Mouse (Mus musculus): ENCODE data around the gene Acap3. TPM values are rescaled to one million over a fixed set of nuclear protein-coding genes. Genes with fewer than 3 reads are reported as not detected.

Gene Acap3
- polyA plus RNA-seq, 1 experiment, result 130 TPM

GRCm38 (mm10) chr4:155943534-155944249, 52.1 kb downstream of the Acap3 start, which contains the start of gene Ube2j2:
Gene Ube2j2 (plus strand): TSS chr4:155943831.
- TF ChIP-seq CTCF (IDR thresholded peaks at IDR 0.05; ENCODE audit: borderline replicate concordance, extremely low read depth, insufficient read depth, insufficient read length), result no peak
- peak; percentile 97 for TF ChIP-seq POLR2A (IDR thresholded peaks at IDR 0.05; ENCODE audit: borderline replicate concordance, extremely low read depth, insufficient read depth, insufficient read length, poor library complexity, severe bottlenecking)
- peak; percentile 99 for DNase-seq (ENCODE audit: low read depth)

- no peak for TF ChIP-seq POLR2A (IDR thresholded peaks at IDR 0.05; ENCODE audit: borderline replicate concordance, extremely low read depth, insufficient read depth, insufficient read length, poor library complexity, severe bottlenecking)
- TF ChIP-seq CTCF (IDR thresholded peaks at IDR 0.05; ENCODE audit: borderline replicate concordance, extremely low read depth, insufficient read depth, insufficient read length), result no peak
- DNase-seq (ENCODE audit: low read depth), result peak; percentile 9
Measured at GRCm38 (mm10) chr4:155944271-155944670, 52.6 kb downstream of the Acap3 start.

GRCm38 (mm10) chr4:155947094-155947493, 55.5 kb downstream of the Acap3 start:
- TF ChIP-seq CTCF (IDR thresholded peaks at IDR 0.05; ENCODE audit: borderline replicate concordance, extremely low read depth, insufficient read depth, insufficient read length) (no peak), POLR2A (IDR thresholded peaks at IDR 0.05; ENCODE audit: borderline replicate concordance, extremely low read depth, insufficient read depth, insufficient read length, poor library complexity, severe bottlenecking) (no peak)
- no peak for DNase-seq (ENCODE audit: low read depth)

- TF ChIP-seq CTCF (IDR thresholded peaks at IDR 0.05; ENCODE audit: borderline replicate concordance, extremely low read depth, insufficient read depth, insufficient read length) (no peak), POLR2A (IDR thresholded peaks at IDR 0.05; ENCODE audit: borderline replicate concordance, extremely low read depth, insufficient read depth, insufficient read length, poor library complexity, severe bottlenecking) (no peak)
- DNase-seq (ENCODE audit: low read depth), result no peak
Measured at GRCm38 (mm10) chr4:155955491-155955890, 63.9 kb downstream of the Acap3 start.

Other genes with a start within 250 kb of the Acap3 start
- gene Gm10563, start 246.4 kb upstream of the Acap3 start, polyA plus RNA-seq (2012; rRNA removed), result not detected in 2 replicates
- gene Mmp23, start 238.4 kb upstream of the Acap3 start, polyA plus RNA-seq (2012; rRNA removed), result 9.8 and 11.0 TPM in 2 replicates
- 94.1 and 114 TPM in 2 replicates for gene Mib2, start 222.6 kb upstream of the Acap3 start, polyA plus RNA-seq (2012; rRNA removed)
- 27.0 and 30.3 TPM in 2 replicates for gene Fndc10, start 197.5 kb upstream of the Acap3 start, polyA plus RNA-seq (2012; rRNA removed)
- 117 and 133 TPM in 2 replicates for gene Ssu72, start 187.0 kb upstream of the Acap3 start, polyA plus RNA-seq (2012; rRNA removed)
- gene Tmem240, start 157.0 kb upstream of the Acap3 start, polyA plus RNA-seq (2012; rRNA removed), result 31.1 and 31.4 TPM in 2 replicates
- gene Atad3a, start 130.7 kb upstream of the Acap3 start, polyA plus RNA-seq (2012; rRNA removed), result 103 and 120 TPM in 2 replicates
- gene Vwa1, start 117.1 kb upstream of the Acap3 start, polyA plus RNA-seq (2012; rRNA removed), result 22.0 and 25.3 TPM in 2 replicates
- 1.4 and 1.5 TPM in 2 replicates for gene Tmem88b, start 105.9 kb upstream of the Acap3 start, polyA plus RNA-seq (2012; rRNA removed)
- gene Ankrd65, start 101.4 kb upstream of the Acap3 start, polyA plus RNA-seq (2012; rRNA removed), result not detected in 2 replicates
- gene Mrpl20, start 88.9 kb upstream of the Acap3 start, polyA plus RNA-seq (2012; rRNA removed), result 94.1 and 117 TPM in 2 replicates
- gene Ccnl2, start 79.3 kb upstream of the Acap3 start, polyA plus RNA-seq (2012; rRNA removed), result 161 and 223 TPM in 2 replicates
- gene Aurkaip1, start 60.5 kb upstream of the Acap3 start, polyA plus RNA-seq (2012; rRNA removed), result 100 and 128 TPM in 2 replicates
- gene Mxra8, start 52.1 kb upstream of the Acap3 start, polyA plus RNA-seq (2012; rRNA removed), result 39.9 and 42.2 TPM in 2 replicates
- 139 and 184 TPM in 2 replicates for gene Dvl1, start 44.4 kb upstream of the Acap3 start, polyA plus RNA-seq (2012; rRNA removed)
- gene Tas1r3, start 28.5 kb upstream of the Acap3 start, polyA plus RNA-seq (2012; rRNA removed), result 0.77 and 0.83 TPM in 2 replicates
- 29.0 and 30.0 TPM in 2 replicates for gene Cptp, start 22.4 kb upstream of the Acap3 start, polyA plus RNA-seq (2012; rRNA removed)
- gene Ints11, start 22.3 kb upstream of the Acap3 start, polyA plus RNA-seq (2012; rRNA removed), result 69.1 and 96.2 TPM in 2 replicates
- 75.1 and 115 TPM in 2 replicates for gene Pusl1, start within 50 bp of the Acap3 start, polyA plus RNA-seq (2012; rRNA removed)
- gene Ube2j2, start 52.0 kb downstream of the Acap3 start, polyA plus RNA-seq (2012; rRNA removed), result 114 and 144 TPM in 2 replicates
- 8.6 and 11.0 TPM in 2 replicates for gene C1qtnf12, start 70.5 kb downstream of the Acap3 start, polyA plus RNA-seq (2012; rRNA removed)
- gene B3galt6, start 100.8 kb downstream of the Acap3 start, polyA plus RNA-seq (2012; rRNA removed), result 19.3 and 22.2 TPM in 2 replicates
- 36.8 and 61.3 TPM in 2 replicates for gene Sdf4, start 101.0 kb downstream of the Acap3 start, polyA plus RNA-seq (2012; rRNA removed)
- gene Tnfrsf4, start 122.0 kb downstream of the Acap3 start, polyA plus RNA-seq (2012; rRNA removed), result 3.3 and 4.4 TPM in 2 replicates
- gene Tnfrsf18, start 134.3 kb downstream of the Acap3 start, polyA plus RNA-seq (2012; rRNA removed), result 0.24 and 0.25 TPM in 2 replicates
- 0.05 and 0.23 TPM in 2 replicates for gene Ttll10, start 167.6 kb downstream of the Acap3 start, polyA plus RNA-seq (2012; rRNA removed)
- 68.0 and 85.5 TPM in 2 replicates for gene 9430015G10Rik, start 218.2 kb downstream of the Acap3 start, polyA plus RNA-seq (2012; rRNA removed)
- gene Rnf223, start 238.7 kb downstream of the Acap3 start, polyA plus RNA-seq (2012; rRNA removed), result 3.3 and 3.8 TPM in 2 replicates